Mouse (Mus musculus) right cerebral cortex, postnatal 25 days (tissue): ENCODE data around the gene Nucks1.

Experiments used
- DNase-seq: peaks from one replicate; pipeline ENCODE4 v3.0.0; 2022

Nucks1 gene

GRCm38 (mm10) chr1:131968556-131968955 is 58.2 kb downstream of the Nucks1 start:
- no peak for DNase-seq

- DNase-seq = no peak
Observed at GRCm38 (mm10) chr1:131968983-131969382, 58.6 kb downstream of the Nucks1 start.

- no peak for DNase-seq
Observed at GRCm38 (mm10) chr1:131969825-131970224, 59.5 kb downstream of the Nucks1 start.

- no peak for DNase-seq
Observed at GRCm38 (mm10) chr1:131970322-131970660, 60.0 kb downstream of the Nucks1 start.

GRCm38 (mm10) chr1:131970661-131971520 is 60.6 kb downstream of the Nucks1 start:
- no peak for DNase-seq

GRCm38 (mm10) chr1:131971771-131972497 is 61.6 kb downstream of the Nucks1 start:
- DNase-seq = no peak

GRCm38 (mm10) chr1:131972498-131973334 is 62.4 kb downstream of the Nucks1 start:
- no peak for DNase-seq

GRCm38 (mm10) chr1:131973991-131974390 is 63.7 kb downstream of the Nucks1 start:
- DNase-seq = no peak

GRCm38 (mm10) chr1:131976886-131977285 is 66.6 kb downstream of the Nucks1 start:
- no peak for DNase-seq

GRCm38 (mm10) chr1:131980471-131980870 is 70.1 kb downstream of the Nucks1 start:
- no peak for DNase-seq

- DNase-seq = peak; percentile 59
Observed at GRCm38 (mm10) chr1:131981378-131982013, 71.2 kb downstream of the Nucks1 start.

GRCm38 (mm10) chr1:131982907-131983306 is 72.6 kb downstream of the Nucks1 start:
- peak; percentile 77 for DNase-seq

- DNase-seq = no peak
Observed at GRCm38 (mm10) chr1:131983806-131984205, 73.5 kb downstream of the Nucks1 start.
